In the genomic region with DNA sequence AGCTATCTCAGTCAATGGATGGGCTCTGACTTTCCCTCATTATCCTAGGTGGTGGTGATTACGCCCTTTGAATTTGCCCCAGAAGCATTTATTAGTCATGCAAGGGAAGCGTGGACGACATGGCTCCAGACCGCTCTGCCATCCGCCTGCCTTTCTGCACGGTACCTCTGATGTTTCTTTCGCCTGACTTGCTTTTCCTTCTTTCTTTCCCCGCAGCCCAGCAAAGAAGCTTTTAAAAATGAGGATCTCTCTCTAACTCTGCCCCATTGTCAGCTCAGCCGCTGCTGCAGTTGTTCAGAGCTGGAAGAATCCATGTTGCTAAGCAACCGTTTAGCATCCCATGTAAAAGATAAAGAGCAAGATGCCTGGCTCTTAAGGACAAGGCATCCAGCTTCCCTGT, we compare ENCODE assay signal across 11 mouse cellular contexts.
DNase-seq lines count a peak whose midpoint lies in the region; ATAC-seq lines count a peak whose summit lies in the region.
"Had no signal": no experiment of that assay in that cellular context is flagged by ENCODE, and none has a peak within 500 bp of the region (broad histone marks: within the 10 kb centered on the region; RNA-seq: fewer than 3 reads in every experiment).

No protein-coding gene starts in this region.

- no peak overlapping the region for H3K9ac ChIP-seq in heart, embryonic 11.5 days (ENCODE audit: low read depth, low read length)
- H3K9ac ChIP-seq in forebrain, embryonic 16.5 days (replicated peaks; ENCODE audit: low read depth, low read length) = peak overlapping the region; percentile 53
- peak overlapping the region; percentile 30; the same call in 1 of the 2 replicates for H3K9ac ChIP-seq in midbrain, embryonic 11.5 days (ENCODE audit: low read length)
- H3K9ac ChIP-seq: limb, embryonic 12.5 days had no signal

- intact Hi-C loops in gastrocnemius, postnatal 14 days (cut with DNase I; ENCODE audit: low total_unique reads) = no loop called here

- ATAC-seq in heart, embryonic 11.5 days (replicated peaks; ENCODE audit: insufficient number of reproducible peaks, low FRiP score, low TSS enrichment) = no peak
- ATAC-seq in forebrain, embryonic 16.5 days = peak; percentile 90
- ATAC-seq in midbrain, embryonic 11.5 days (ENCODE audit: low FRiP score) = peak; percentile 88

- H3K4me3 ChIP-seq in heart, embryonic 11.5 days (ENCODE audit: low read depth, low read length) = no peak overlapping the region
- peak overlapping the region; percentile 32 for H3K4me3 ChIP-seq in forebrain, embryonic 16.5 days (replicated peaks; ENCODE audit: low read length)
- H3K4me3 ChIP-seq in midbrain, embryonic 11.5 days (ENCODE audit: low read depth, low read length) = no peak overlapping the region
- H3K4me3 ChIP-seq: limb, embryonic 12.5 days had no signal

- H3K4me1 ChIP-seq in heart, embryonic 11.5 days (ENCODE audit: control insufficient read depth, insufficient read depth, low read length) = no peaks in the 10 kb centered on the region
- H3K4me1 ChIP-seq in forebrain, embryonic 16.5 days (replicated peaks; ENCODE audit: control insufficient read depth, insufficient read depth, low read length) = peaks cover 19% of the 10 kb centered on the region
- H3K4me1 ChIP-seq in midbrain, embryonic 11.5 days (ENCODE audit: control insufficient read depth, insufficient read depth, low read length) = peaks cover 19% of the 10 kb centered on the region
- H3K4me1 ChIP-seq: limb, embryonic 12.5 days had no signal

- H3K27me3 ChIP-seq in heart, embryonic 11.5 days (ENCODE audit: control insufficient read depth, insufficient read depth, low read length) = no peaks in the 10 kb centered on the region
- no peaks in the 10 kb centered on the region for H3K27me3 ChIP-seq in forebrain, embryonic 16.5 days (replicated peaks; ENCODE audit: control insufficient read depth, insufficient read depth, low read length)
- peaks cover 7% of the 10 kb centered on the region; the same call in 1 of the 2 replicates for H3K27me3 ChIP-seq in midbrain, embryonic 11.5 days (ENCODE audit: control insufficient read depth, insufficient read depth, low read length)
- H3K27me3 ChIP-seq: limb, embryonic 12.5 days had no signal

- H3K4me2 ChIP-seq in heart, embryonic 11.5 days = no peak overlapping the region
- H3K4me2 ChIP-seq in forebrain, embryonic 16.5 days (ENCODE audit: low read length) = peak overlapping the region; percentile 52
- H3K4me2 ChIP-seq in midbrain, embryonic 11.5 days = peak overlapping the region; percentile 41
- H3K4me2 ChIP-seq: limb, embryonic 12.5 days had no signal

- no peaks in the 10 kb centered on the region for H3K36me3 ChIP-seq in heart, embryonic 11.5 days (ENCODE audit: control insufficient read depth, insufficient read depth, low read length)
- H3K36me3 ChIP-seq in forebrain, embryonic 16.5 days (ENCODE audit: control insufficient read depth, insufficient read depth) = no peaks in the 10 kb centered on the region
- H3K36me3 ChIP-seq in midbrain, embryonic 11.5 days (ENCODE audit: control insufficient read depth, insufficient read depth, low read length) = no peaks in the 10 kb centered on the region
- H3K36me3 ChIP-seq: limb, embryonic 12.5 days had no signal

- 52% methylated on average over 10 of the region's 10 CpGs for WGBS in heart, embryonic 11.5 days (ENCODE audit: insufficient replicate concordance)
- WGBS in forebrain, embryonic 16.5 days = 3% methylated on average over 10 of the region's 10 CpGs
- 9% methylated on average over 10 of the region's 10 CpGs for WGBS in midbrain, embryonic 11.5 days

- no peak overlapping the region for H3K27ac ChIP-seq in heart, embryonic 11.5 days (ENCODE audit: low read depth, low read length)
- H3K27ac ChIP-seq in forebrain, embryonic 16.5 days (ENCODE audit: low read length) = peak overlapping the region; percentile 78
- H3K27ac ChIP-seq in midbrain, embryonic 11.5 days (ENCODE audit: low read depth, low read length) = peak overlapping the region; percentile 68
- H3K27ac ChIP-seq: limb, embryonic 12.5 days had no signal

- H3K9me3 ChIP-seq in heart, embryonic 11.5 days (replicated peaks; ENCODE audit: control insufficient read depth, low read length) = no peaks in the 10 kb centered on the region
- no peaks in the 10 kb centered on the region for H3K9me3 ChIP-seq in forebrain, embryonic 16.5 days (ENCODE audit: control insufficient read depth, low read length)
- H3K9me3 ChIP-seq in midbrain, embryonic 11.5 days (ENCODE audit: control insufficient read depth, low read length) = no peaks in the 10 kb centered on the region
- H3K9me3 ChIP-seq: limb, embryonic 12.5 days had no signal

- peak; percentile 55 for DNase-seq in heart, adult 11 months
- peak; percentile 92 for DNase-seq in midbrain, embryonic 11.5 days (ENCODE audit: low spot score, missing footprints)
- peak; percentile 11 for DNase-seq in right cerebral cortex, postnatal 14 days
- no peak for DNase-seq in lung, postnatal 4 days
- no peak for DNase-seq in cerebellum, adult 8-10 months
- no peak for DNase-seq in gastrocnemius, postnatal 14 days
- DNase-seq: cerebellum, adult 2 months; kidney, adult 9 months had no signal

Comparison
In these comparisons a context has a peak if more than half of its experiments do, and no peak if none do; other contexts are left out.
1. DNase-seq: peak in heart, adult 11 months (single experiment), midbrain, embryonic 11.5 days (single experiment) and right cerebral cortex, postnatal 14 days (single experiment); none in lung, postnatal 4 days (0 of 2), cerebellum, adult 8-10 months (single experiment) and gastrocnemius, postnatal 14 days (single experiment).